Mouse (Mus musculus) myocyte (in vitro differentiated cells): ENCODE measurements at regions not wholly inside any gene's neighbourhood (a gene's known extent, or its start where the extent isn't known, plus 50 kb on each side); places are given as distances from the start of the nearest gene placed in this dataset.

ENCODE experiments used
- H3K27me3 ChIP-seq: one replicate; pipeline ENCODE4 v1.6.1; 2011; ENCODE audit not compliant: control insufficient read depth, insufficient read depth, insufficient read length
- H3K36me3 ChIP-seq: one replicate; pipeline ENCODE4 v1.6.1; 2011; ENCODE audit not compliant: control insufficient read depth, insufficient read depth
- H3K4me2 ChIP-seq: one replicate; pipeline ENCODE4 v1.6.1; 2011; ENCODE audit warnings: low read depth, control low read depth
- H3K4me3 ChIP-seq: one replicate; pipeline ENCODE4 v1.5.1; 2011; ENCODE audit warnings: mild to moderate bottlenecking, control low read depth, moderate library complexity
- H3K79me2 ChIP-seq: one replicate; pipeline ENCODE4 v1.6.1; 2011; ENCODE audit not compliant: control insufficient read depth, insufficient read depth
- H3ac ChIP-seq: one replicate; pipeline ENCODE4 v1.6.1; 2011; ENCODE audit not compliant: control insufficient read depth, insufficient read length
- CEBPB ChIP-seq: IDR thresholded peaks from 2 replicates; pipeline ENCODE4 v1.6.1; 2011; ENCODE audit warnings: mild to moderate bottlenecking, moderate library complexity; ENCODE audit not compliant: poor library complexity, insufficient read depth, severe bottlenecking
- E2F4 ChIP-seq: IDR thresholded peaks from one replicate; pipeline ENCODE4 v1.6.1; 2011; ENCODE audit warnings: mild to moderate bottlenecking, control low read depth, moderate library complexity; ENCODE audit not compliant: insufficient read depth
- MAX ChIP-seq: IDR thresholded peaks from one replicate; pipeline ENCODE4 v1.6.1; 2011; ENCODE audit warnings: low read depth, mild to moderate bottlenecking, control low read depth
- MYOD1 ChIP-seq, 3 experiments: IDR thresholded peaks; one replicate each; pipeline ENCODE4 v1.6.1; 2011; ENCODE audit warnings: control low read depth in 2 of 3, low read depth in 2 of 3, mild to moderate bottlenecking in 2 of 3, moderate library complexity in 1 of 3; ENCODE audit not compliant: insufficient read length in 2 of 3, control insufficient read depth in 1 of 3
- MYOG ChIP-seq, 3 experiments: IDR thresholded peaks; one replicate each; pipeline ENCODE4 v1.6.1; 2011; ENCODE audit warnings: control low read depth in 2 of 3, low read depth in 2 of 3, mild to moderate bottlenecking in 2 of 3; ENCODE audit not compliant: insufficient read length in 2 of 3, control insufficient read depth in 1 of 3, insufficient read depth in 1 of 3
- POLR2A ChIP-seq: IDR thresholded peaks from one replicate; pipeline ENCODE4 v1.6.1; 2011; ENCODE audit warnings: low read depth, mild to moderate bottlenecking, control low read depth, moderate library complexity; ENCODE audit not compliant: insufficient read length
- POLR2AphosphoS2 ChIP-seq: IDR thresholded peaks from one replicate; pipeline ENCODE4 v1.6.1; 2011; ENCODE audit warnings: low read depth, control low read depth; ENCODE audit not compliant: insufficient read length
- REST ChIP-seq: IDR thresholded peaks from one replicate; pipeline ENCODE4 v1.6.1; 2011; ENCODE audit warnings: mild to moderate bottlenecking, control low read depth, moderate library complexity; ENCODE audit not compliant: insufficient read depth, insufficient read length
- SRF ChIP-seq: IDR thresholded peaks from one replicate; pipeline ENCODE4 v1.6.1; 2011; ENCODE audit warnings: low read depth; ENCODE audit not compliant: control insufficient read depth, insufficient read length
- TCF12 ChIP-seq: IDR thresholded peaks from one replicate; pipeline ENCODE4 v1.6.1; 2011; ENCODE audit warnings: mild to moderate bottlenecking, control low read depth; ENCODE audit not compliant: poor library complexity, insufficient read depth, severe bottlenecking
- TCF3 ChIP-seq: IDR thresholded peaks from one replicate; pipeline ENCODE4 v1.6.1; 2011; ENCODE audit warnings: low read depth, control low read depth; ENCODE audit not compliant: insufficient read length
- USF1 ChIP-seq: IDR thresholded peaks from one replicate; pipeline ENCODE4 v1.6.1; 2011; ENCODE audit warnings: low read depth, mild to moderate bottlenecking, control low read depth, moderate library complexity

- no peak overlapping the region for H3ac ChIP-seq
- no peak overlapping the region for H3K4me2 ChIP-seq
- H3K79me2 ChIP-seq, result no peaks in the 10 kb centered on the region
- TF ChIP-seq MAX, result no peak
- TF ChIP-seq CEBPB, result no peak
- no peak for TF ChIP-seq REST
- no peak for TF ChIP-seq SRF
- no peak for TF ChIP-seq TCF12
- no peak for TF ChIP-seq POLR2AphosphoS2
- TF ChIP-seq USF1, result no peak
- TF ChIP-seq POLR2A, result no peak
- TF ChIP-seq MYOG (IDR thresholded peaks at IDR 0.05; ENCODE audit: control insufficient read depth in 1 of 3, insufficient read depth in 1 of 3, insufficient read length in 2 of 3, low read depth in 2 of 3), result no peak
- no peak for TF ChIP-seq MYOD1 (IDR thresholded peaks at IDR 0.05; ENCODE audit: control insufficient read depth in 1 of 3, insufficient read length in 2 of 3, low read depth in 2 of 3)
- no peak for TF ChIP-seq E2F4
- TF ChIP-seq TCF3, result no peak
- H3K36me3 ChIP-seq, result no peaks in the 10 kb centered on the region
- H3K4me3 ChIP-seq, result no peak overlapping the region
- H3K27me3 ChIP-seq, result no peaks in the 10 kb centered on the region
Measured at GRCm38 (mm10) chr4:55280706-55281105, 69.1 kb upstream of the Rad23b start.

DNA sequence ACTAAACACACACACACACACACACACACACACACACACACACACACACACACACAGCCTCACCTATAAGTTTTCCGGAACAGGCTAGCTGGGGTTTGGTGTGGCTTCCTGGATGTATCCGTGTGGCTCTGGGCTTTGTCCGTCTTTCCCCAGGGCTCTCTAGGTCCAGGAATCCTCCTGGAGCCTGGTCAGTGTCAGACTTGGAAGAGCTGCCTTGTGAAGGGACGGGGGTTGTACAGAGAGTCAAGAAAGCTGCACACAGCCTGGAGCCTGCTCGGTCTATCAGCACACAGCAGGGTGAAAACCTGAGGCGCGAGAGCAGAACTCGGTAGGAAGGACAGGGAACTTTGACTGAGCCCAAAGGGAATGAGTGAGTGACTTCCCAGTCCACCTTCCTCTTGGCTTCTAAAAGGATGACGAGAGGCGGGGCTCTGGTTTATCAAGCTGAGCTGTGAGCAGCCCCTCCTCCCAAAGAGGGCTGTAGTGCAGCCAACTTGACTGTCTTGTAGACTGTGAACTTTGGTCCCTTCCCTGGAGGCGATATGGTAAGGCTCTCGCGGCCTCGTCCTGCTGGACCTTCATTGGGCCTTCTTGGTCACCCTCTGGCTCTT is 68.3 kb upstream of the Rad23b start:
- no peak for TF ChIP-seq SRF
- no peak for TF ChIP-seq POLR2A
- no peak for TF ChIP-seq POLR2AphosphoS2
- no peak for TF ChIP-seq TCF12
- no peak for TF ChIP-seq MAX
- no peak for TF ChIP-seq REST
- H3K36me3 ChIP-seq, result no peaks in the 10 kb centered on the region
- no peak overlapping the region for H3K4me3 ChIP-seq
- H3K27me3 ChIP-seq, result no peaks in the 10 kb centered on the region
- H3K79me2 ChIP-seq, result no peaks in the 10 kb centered on the region
- no peak overlapping the region for H3ac ChIP-seq
- H3K4me2 ChIP-seq, result no peak overlapping the region

- H3K27me3 ChIP-seq, result no peaks in the 10 kb centered on the region
- no peak overlapping the region for H3K4me3 ChIP-seq
- TF ChIP-seq MAX (no peak), REST (no peak), SRF (no peak), MYOD1 (IDR thresholded peaks at IDR 0.05; ENCODE audit: control insufficient read depth in 1 of 3, insufficient read length in 2 of 3, low read depth in 2 of 3) (no peak), TCF12 (no peak), TCF3 (no peak), POLR2AphosphoS2 (no peak), CEBPB (no peak), POLR2A (no peak), MYOG (IDR thresholded peaks at IDR 0.05; ENCODE audit: control insufficient read depth in 1 of 3, insufficient read depth in 1 of 3, insufficient read length in 2 of 3, low read depth in 2 of 3) (no peak), E2F4 (no peak), USF1 (no peak)
- H3ac ChIP-seq, result no peak overlapping the region
- H3K79me2 ChIP-seq, result no peaks in the 10 kb centered on the region
- no peaks in the 10 kb centered on the region for H3K36me3 ChIP-seq
- H3K4me2 ChIP-seq, result no peak overlapping the region
Measured at GRCm38 (mm10) chr4:55282474-55282873, 67.4 kb upstream of the Rad23b start.

- H3K4me2 ChIP-seq, result no peak overlapping the region
- no peak overlapping the region for H3ac ChIP-seq
- H3K4me3 ChIP-seq, result no peak overlapping the region
- no peaks in the 10 kb centered on the region for H3K79me2 ChIP-seq
- no peaks in the 10 kb centered on the region for H3K27me3 ChIP-seq
- TF ChIP-seq E2F4, result no peak
- no peak for TF ChIP-seq SRF
- TF ChIP-seq TCF3, result no peak
- no peak for TF ChIP-seq TCF12
- TF ChIP-seq MAX, result no peak
- no peak for TF ChIP-seq MYOD1 (IDR thresholded peaks at IDR 0.05; ENCODE audit: control insufficient read depth in 1 of 3, insufficient read length in 2 of 3, low read depth in 2 of 3)
- no peak for TF ChIP-seq POLR2A
- no peak for TF ChIP-seq CEBPB
- TF ChIP-seq REST, result no peak
- TF ChIP-seq POLR2AphosphoS2, result no peak
- no peak for TF ChIP-seq MYOG (IDR thresholded peaks at IDR 0.05; ENCODE audit: control insufficient read depth in 1 of 3, insufficient read depth in 1 of 3, insufficient read length in 2 of 3, low read depth in 2 of 3)
- TF ChIP-seq USF1, result no peak
- H3K36me3 ChIP-seq, result no peaks in the 10 kb centered on the region
Measured at GRCm38 (mm10) chr4:55284722-55285225, 65.1 kb upstream of the Rad23b start.
